ENCODE assay signal across 16 mouse cellular contexts in the genomic region with DNA sequence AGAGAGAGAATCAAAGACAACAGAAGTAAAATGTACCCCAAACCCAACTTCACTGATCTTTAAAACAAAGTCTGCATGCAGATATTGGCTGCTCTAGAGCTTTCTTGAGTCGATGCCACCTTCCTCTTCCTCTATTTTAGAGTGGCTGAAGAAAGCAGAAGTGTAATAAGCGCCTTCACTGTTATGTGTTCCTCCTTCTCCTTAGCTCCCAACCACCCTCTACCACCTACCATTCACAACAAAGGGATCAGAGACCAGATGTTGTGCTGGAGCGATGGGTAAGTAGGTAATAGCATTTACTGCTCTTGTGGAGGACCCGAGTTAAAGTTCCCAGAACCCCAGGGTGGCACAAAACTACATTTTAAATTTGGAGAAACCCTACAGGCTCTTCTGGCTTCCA. TPM values are rescaled to one million over a fixed set of nuclear protein-coding genes. Genes with fewer than 3 reads are reported as not detected.
"Had no signal": no experiment of that assay in that cellular context is flagged by ENCODE, and none has a peak within 500 bp of the region (broad histone marks: within the 10 kb centered on the region; RNA-seq: fewer than 3 reads in every experiment).

No protein-coding gene starts in this region.

RNA-seq across cellular contexts. Expression of gene Ptprh, which starts 6.8 kb away (rescaled TPM):
- total RNA-seq: gastrocnemius, adult 18-20 months; gastrocnemius, adult 8-10 months; gastrocnemius, postnatal 14 days; gastrocnemius, postnatal 36 days; heart, adult 2 months; heart, postnatal 14 days; heart, postnatal 36 days had no signal
- polyA plus RNA-seq: heart, embryonic 11.5 days; heart, embryonic 15.5 days; heart, postnatal 0 days; hindbrain, embryonic 10.5 days; inflammation-experienced regulatory T-cells, adult 6 months; kidney, embryonic 16.5 days; limb, embryonic 10.5 days; limb, embryonic 12.5 days; liver, embryonic 12.5 days had no signal

RNA-seq across cellular contexts. Expression of gene Syt5, which starts 49.7 kb away (rescaled TPM):
- total RNA-seq: gastrocnemius, adult 18-20 months; gastrocnemius, postnatal 36 days had no signal
